8 mouse cellular contexts compared by ENCODE assay signal in genomic region chr4:70220277-70221180, GRCm38 (mm10).
DNase-seq lines count a peak whose midpoint lies in the region; ATAC-seq and TF ChIP-seq lines count a peak whose summit lies in the region.

No protein-coding gene starts in this region.

- H3K4me2 ChIP-seq in liver, embryonic 14.5 days (ENCODE audit: low read depth), result no peak overlapping the region
- H3K4me2 ChIP-seq in liver, embryonic 12.5 days, result no peak overlapping the region
- H3K4me2 ChIP-seq in embryonic facial prominence, embryonic 13.5 days, result no peak overlapping the region
- H3K4me2 ChIP-seq in heart, embryonic 16.5 days (ENCODE audit: low read depth, low read length), result no peak overlapping the region
- H3K4me2 ChIP-seq in myocyte (ENCODE audit: low read depth), result peak overlapping the region; percentile 0

- no peak for DNase-seq in liver, embryonic 14.5 days (ENCODE audit: low read depth in 3 of 3, low spot score in 3 of 3)
- peak; percentile 29 to 42 for DNase-seq in layer of hippocampus, adult 2 months (ENCODE audit: low spot score in 2 of 2)
- no peak for DNase-seq in T-cell, adult 2 months (ENCODE audit: low spot score)
- no peak for DNase-seq in retina, embryonic 14.5 days (ENCODE audit: low spot score)

- 0 out of 2 replicates have a peak, but pooled peaks have one; percentile 15 for ATAC-seq in liver, embryonic 14.5 days (ENCODE audit: insufficient read depth)
- ATAC-seq in liver, embryonic 12.5 days, result no peak
- ATAC-seq in embryonic facial prominence, embryonic 13.5 days (ENCODE audit: insufficient number of reproducible peaks, insufficient read depth, low FRiP score, low TSS enrichment, low read depth), result peak; percentile 40; the same call in 1 of the 2 replicates
- peak; percentile 80 for ATAC-seq in heart, embryonic 16.5 days (replicated peaks; ENCODE audit: extremely low read depth, insufficient read depth, low FRiP score)

- TF ChIP-seq POLR2A in myocyte (IDR thresholded peaks at IDR 0.05; ENCODE audit: insufficient read length, low read depth), result no peak

- no peaks in the 10 kb centered on the region for H3K27me3 ChIP-seq in liver, embryonic 14.5 days (ENCODE audit: control insufficient read depth, insufficient read depth, low read length)
- H3K27me3 ChIP-seq in liver, embryonic 12.5 days (replicated peaks), result no peaks in the 10 kb centered on the region
- H3K27me3 ChIP-seq in embryonic facial prominence, embryonic 13.5 days, result no peaks in the 10 kb centered on the region
- H3K27me3 ChIP-seq in heart, embryonic 16.5 days (ENCODE audit: control insufficient read depth, insufficient read depth, low read length), result no peaks in the 10 kb centered on the region
- H3K27me3 ChIP-seq in myocyte (ENCODE audit: control insufficient read depth, insufficient read depth, insufficient read length), result no peaks in the 10 kb centered on the region

- no peaks in the 10 kb centered on the region for H3K9me3 ChIP-seq in liver, embryonic 14.5 days (ENCODE audit: control insufficient read depth, low read length)
- H3K9me3 ChIP-seq in liver, embryonic 12.5 days (replicated peaks), result no peaks in the 10 kb centered on the region
- no peaks in the 10 kb centered on the region for H3K9me3 ChIP-seq in embryonic facial prominence, embryonic 13.5 days
- no peaks in the 10 kb centered on the region for H3K9me3 ChIP-seq in heart, embryonic 16.5 days (replicated peaks; ENCODE audit: control insufficient read depth, low read length)

- no peak for TF ChIP-seq EP300 in liver, embryonic 14.5 days (IDR thresholded peaks at IDR 0.05; ENCODE audit: low read depth)

- no peak overlapping the region for H3K9ac ChIP-seq in liver, embryonic 14.5 days (replicated peaks)
- no peak overlapping the region for H3K9ac ChIP-seq in liver, embryonic 12.5 days
- H3K9ac ChIP-seq in embryonic facial prominence, embryonic 13.5 days, result no peak overlapping the region
- no peak overlapping the region for H3K9ac ChIP-seq in heart, embryonic 16.5 days (ENCODE audit: low read length)

- no peak overlapping the region for H3ac ChIP-seq in myocyte (ENCODE audit: control insufficient read depth, insufficient read length)

- H3K36me3 ChIP-seq in liver, embryonic 14.5 days (replicated peaks; ENCODE audit: control insufficient read depth, insufficient read depth, low read depth), result no peaks in the 10 kb centered on the region
- H3K36me3 ChIP-seq in liver, embryonic 12.5 days, result peaks cover 45% of the 10 kb centered on the region
- peaks cover 55% of the 10 kb centered on the region for H3K36me3 ChIP-seq in embryonic facial prominence, embryonic 13.5 days
- peaks cover 5% of the 10 kb centered on the region; the same call in 1 of the 2 replicates for H3K36me3 ChIP-seq in heart, embryonic 16.5 days (ENCODE audit: control insufficient read depth, insufficient read depth)
- H3K36me3 ChIP-seq in myocyte (ENCODE audit: control insufficient read depth, insufficient read depth), result peaks cover 4% of the 10 kb centered on the region

- WGBS in liver, embryonic 14.5 days (ENCODE audit: insufficient replicate concordance), result 75% methylated on average over 10 of the region's 10 CpGs
- 76% methylated on average over 10 of the region's 10 CpGs for WGBS in liver, embryonic 12.5 days (ENCODE audit: insufficient replicate concordance)
- 64% methylated on average over 9 of the region's 10 CpGs for WGBS in embryonic facial prominence, embryonic 13.5 days
- 61% methylated on average over 10 of the region's 10 CpGs for WGBS in heart, embryonic 16.5 days

- no peak overlapping the region for H3K4me3 ChIP-seq in liver, embryonic 14.5 days (ENCODE audit: insufficient read depth in 1 of 2, low read depth in 2 of 2, low read length in 2 of 2)
- H3K4me3 ChIP-seq in liver, embryonic 12.5 days, result no peak overlapping the region
- H3K4me3 ChIP-seq in embryonic facial prominence, embryonic 13.5 days, result no peak overlapping the region
- H3K4me3 ChIP-seq in heart, embryonic 16.5 days (ENCODE audit: low read length), result no peak overlapping the region
- H3K4me3 ChIP-seq in layer of hippocampus, adult 2 months, result no peak overlapping the region
- H3K4me3 ChIP-seq in myocyte, result no peak overlapping the region

- TF ChIP-seq CTCF in liver, embryonic 14.5 days (IDR thresholded peaks at IDR 0.05; ENCODE audit: low read depth), result no peak
- no peak for TF ChIP-seq CTCF in layer of hippocampus, adult 2 months (conservative IDR thresholded peaks at IDR 0.05)

- no peaks in the 10 kb centered on the region for H3K4me1 ChIP-seq in liver, embryonic 14.5 days (replicated peaks; ENCODE audit: control insufficient read depth in 2 of 2, insufficient read depth in 2 of 2, low read length in 1 of 2)
- H3K4me1 ChIP-seq in liver, embryonic 12.5 days, result no peaks in the 10 kb centered on the region; the same call in 1 of the 2 replicates
- peaks cover 13% of the 10 kb centered on the region for H3K4me1 ChIP-seq in embryonic facial prominence, embryonic 13.5 days
- H3K4me1 ChIP-seq in heart, embryonic 16.5 days (ENCODE audit: control insufficient read depth, insufficient read depth, low read length), result peaks cover 9% of the 10 kb centered on the region

- H3K79me2 ChIP-seq in myocyte (ENCODE audit: control insufficient read depth, insufficient read depth), result no peaks in the 10 kb centered on the region

- no peak overlapping the region for H3K27ac ChIP-seq in liver, embryonic 14.5 days
- no peak overlapping the region for H3K27ac ChIP-seq in liver, embryonic 12.5 days
- 0 out of 2 replicates have a peak overlapping the region, but pooled peaks have one; percentile 29 for H3K27ac ChIP-seq in embryonic facial prominence, embryonic 13.5 days
- 0 out of 2 replicates have a peak overlapping the region, but pooled peaks have one; percentile 14 for H3K27ac ChIP-seq in heart, embryonic 16.5 days (ENCODE audit: low read length)
- peak overlapping the region; percentile 80 for H3K27ac ChIP-seq in layer of hippocampus, adult 2 months

TF ChIP-seq in myocyte, 11 proteins besides CTCF, POLR2A, EP300 and RAD21:
- TF ChIP-seq USF1 (IDR thresholded peaks at IDR 0.05; ENCODE audit: low read depth) (no peak), SRF (IDR thresholded peaks at IDR 0.05; ENCODE audit: control insufficient read depth, insufficient read length, low read depth) (no peak), MYOD1 (IDR thresholded peaks at IDR 0.05; ENCODE audit: control insufficient read depth in 1 of 3, insufficient read length in 2 of 3, low read depth in 2 of 3) (peak in 1 of 3 experiments; percentile 16), REST (IDR thresholded peaks at IDR 0.05; ENCODE audit: insufficient read depth, insufficient read length) (no peak), E2F4 (IDR thresholded peaks at IDR 0.05; ENCODE audit: insufficient read depth) (no peak), TCF12 (IDR thresholded peaks at IDR 0.05; ENCODE audit: insufficient read depth, poor library complexity, severe bottlenecking) (no peak), MYOG (IDR thresholded peaks at IDR 0.05; ENCODE audit: control insufficient read depth in 1 of 3, insufficient read depth in 1 of 3, insufficient read length in 2 of 3, low read depth in 2 of 3) (peak in 2 of 3 experiments; percentile 5 to 70), CEBPB (IDR thresholded peaks at IDR 0.05; ENCODE audit: insufficient read depth, poor library complexity, severe bottlenecking) (no peak), MAX (IDR thresholded peaks at IDR 0.05; ENCODE audit: low read depth) (no peak), POLR2AphosphoS2 (IDR thresholded peaks at IDR 0.05; ENCODE audit: insufficient read length, low read depth) (no peak), TCF3 (IDR thresholded peaks at IDR 0.05; ENCODE audit: insufficient read length, low read depth) (no peak)

Comparison
In these comparisons a context has a peak if more than half of its experiments do, and no peak if none do; other contexts are left out.
1. DNase-seq: peak in layer of hippocampus, adult 2 months (2 of 2); none in liver, embryonic 14.5 days (0 of 3), T-cell, adult 2 months (single experiment) and retina, embryonic 14.5 days (single experiment).
2. H3K27ac ChIP-seq: peak in embryonic facial prominence, embryonic 13.5 days (single experiment), heart, embryonic 16.5 days (single experiment) and layer of hippocampus, adult 2 months (single experiment); none in liver, embryonic 14.5 days (single experiment) and liver, embryonic 12.5 days (single experiment).